Mouse (Mus musculus): ENCODE results near the gene Grn. TPM values are rescaled to one million over a fixed set of nuclear protein-coding genes. Genes with fewer than 3 reads are reported as not detected.

The Grn gene
- polyA plus RNA-seq, 1 experiment from 2014 or later, result 191 TPM

DNA sequence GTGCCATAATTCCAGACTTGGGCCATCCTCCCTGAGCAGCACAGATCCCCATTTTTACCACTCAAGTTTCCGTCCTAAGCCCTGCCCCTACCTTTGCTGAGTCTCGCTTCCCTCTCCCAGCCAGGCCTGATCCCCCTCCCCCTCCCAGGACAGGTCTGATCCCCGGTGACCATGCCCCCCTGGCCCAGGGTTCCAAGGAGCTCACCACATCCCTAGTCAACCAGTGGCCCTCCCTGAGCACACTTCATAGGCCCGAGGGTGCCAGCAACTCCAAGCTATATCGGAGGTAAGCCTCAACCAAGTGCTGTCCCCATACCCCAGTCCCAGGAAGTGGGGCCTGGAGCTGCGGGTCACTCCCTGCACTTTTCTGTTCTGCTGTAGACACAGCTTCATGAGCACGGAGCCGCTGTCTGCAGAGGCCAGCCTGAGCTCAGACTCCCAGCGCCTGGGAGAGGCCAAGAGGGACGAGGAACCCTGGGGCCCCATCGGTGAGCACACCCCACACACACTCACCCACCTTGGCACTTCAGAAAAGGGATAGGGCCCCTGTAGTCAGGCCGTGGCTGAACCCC, 29.5 kb upstream of the Grn start:
- Histone ChIP-seq H3K4me2 (ENCODE audit: low read length) (no peak overlapping the region), H3K4me3 (replicated peaks; ENCODE audit: low read depth, low read length) (no peak overlapping the region), H3K9ac (ENCODE audit: low read depth, low read length) (no peak overlapping the region), H3K9me3 (replicated peaks; ENCODE audit: low read length) (no peaks in the 10 kb centered on the region), H3K27me3 (ENCODE audit: insufficient read depth, low read length) (peaks cover 11% of the 10 kb centered on the region; the same call in 1 of the 2 replicates), H3K36me3 (ENCODE audit: insufficient read depth, low read length) (peaks cover 27% of the 10 kb centered on the region), H3K4me1 (replicated peaks; ENCODE audit: insufficient read depth, low read length) (peaks cover 14% of the 10 kb centered on the region), H3K27ac (no peak overlapping the region)
- no peak for ATAC-seq (replicated peaks; ENCODE audit: low FRiP score, low read depth)
- TF ChIP-seq CTCF (IDR thresholded peaks at IDR 0.05; ENCODE audit: low read depth), result no peak
- 32% methylated on average over 12 of the region's 12 CpGs for WGBS
- DNase-seq (ENCODE audit: low spot score), result no peak

DNA sequence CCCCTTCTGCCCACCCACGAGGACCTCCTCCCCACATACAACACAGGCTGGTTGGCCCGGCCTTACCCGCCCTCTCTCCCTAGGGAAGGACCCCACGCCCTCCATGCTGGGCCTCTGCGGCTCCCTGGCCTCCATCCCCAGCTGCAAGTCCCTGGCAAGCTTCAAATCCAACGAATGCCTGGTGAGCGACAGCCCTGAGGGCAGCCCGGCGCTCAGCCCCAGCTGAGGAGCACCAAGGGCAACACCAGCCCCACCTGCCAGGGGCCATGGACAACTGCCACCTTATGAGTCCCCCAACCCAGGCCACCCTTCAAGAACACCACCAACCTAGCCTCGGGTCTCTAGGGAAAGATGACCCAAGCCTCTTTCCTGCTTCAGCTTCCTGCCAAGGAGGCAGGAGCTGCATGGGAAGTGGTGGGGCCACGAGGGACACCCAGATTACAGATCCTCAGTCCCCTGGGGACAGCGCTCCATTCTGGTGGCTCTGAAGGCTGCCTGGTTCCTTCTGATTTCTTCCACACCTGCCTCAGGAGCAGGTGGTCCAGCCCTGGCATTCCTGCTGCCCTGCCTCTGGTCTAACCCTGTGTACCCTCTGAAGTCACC, 28.1 kb upstream of the Grn start:
- WGBS, result 56% methylated on average over 12 of the region's 12 CpGs
- no peak overlapping the region for H3K4me3 ChIP-seq (replicated peaks; ENCODE audit: low read depth, low read length)
- H3K9ac ChIP-seq (ENCODE audit: low read depth, low read length), result no peak overlapping the region
- H3K36me3 ChIP-seq (ENCODE audit: insufficient read depth, low read length), result peaks cover 27% of the 10 kb centered on the region
- H3K4me2 ChIP-seq (ENCODE audit: low read length), result no peak overlapping the region
- TF ChIP-seq CTCF (IDR thresholded peaks at IDR 0.05; ENCODE audit: low read depth), result no peak
- H3K27me3 ChIP-seq (ENCODE audit: insufficient read depth, low read length), result peaks cover 11% of the 10 kb centered on the region; the same call in 1 of the 2 replicates
- no peak overlapping the region for H3K27ac ChIP-seq
- ATAC-seq (replicated peaks; ENCODE audit: low FRiP score, low read depth), result no peak
- H3K9me3 ChIP-seq (replicated peaks; ENCODE audit: low read length), result no peaks in the 10 kb centered on the region
- H3K4me1 ChIP-seq (replicated peaks; ENCODE audit: insufficient read depth, low read length), result peaks cover 21% of the 10 kb centered on the region
- DNase-seq (ENCODE audit: low spot score), result no peak

DNA sequence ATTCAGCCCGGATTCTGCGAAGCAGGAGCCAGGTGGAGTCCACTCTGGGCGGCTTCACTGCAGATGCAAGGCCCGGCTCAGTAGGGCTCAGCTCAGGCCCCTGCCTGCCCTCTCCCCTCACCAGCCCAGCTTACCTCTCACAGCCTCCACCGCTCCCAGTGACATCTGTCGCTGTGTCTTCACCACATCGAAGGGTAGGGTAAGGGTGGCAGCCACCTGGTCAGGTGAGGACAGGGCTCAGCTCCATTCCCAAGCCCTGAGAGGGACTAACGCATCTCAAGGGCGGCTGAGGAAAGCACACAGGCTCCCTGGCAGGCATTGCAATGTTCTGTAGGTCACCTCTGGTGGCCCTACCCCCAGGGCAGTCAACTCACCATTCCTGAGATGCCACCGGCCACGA, 26.5 kb upstream of the Grn start:
- WGBS, result 93% methylated on average over 11 of the region's 11 CpGs
- Histone ChIP-seq H3K27me3 (ENCODE audit: insufficient read depth, low read length) (peaks cover 8% of the 10 kb centered on the region; the same call in 1 of the 2 replicates), H3K4me1 (replicated peaks; ENCODE audit: insufficient read depth, low read length) (peaks cover 21% of the 10 kb centered on the region), H3K4me3 (replicated peaks; ENCODE audit: low read depth, low read length) (no peak overlapping the region), H3K36me3 (ENCODE audit: insufficient read depth, low read length) (peaks cover 27% of the 10 kb centered on the region), H3K9me3 (replicated peaks; ENCODE audit: low read length) (no peaks in the 10 kb centered on the region), H3K27ac (no peak overlapping the region), H3K9ac (ENCODE audit: low read depth, low read length) (no peak overlapping the region), H3K4me2 (ENCODE audit: low read length) (no peak overlapping the region)
- DNase-seq (ENCODE audit: low spot score), result no peak
- ATAC-seq (replicated peaks; ENCODE audit: low FRiP score, low read depth), result no peak
- no peak for TF ChIP-seq CTCF (IDR thresholded peaks at IDR 0.05; ENCODE audit: low read depth)

DNA sequence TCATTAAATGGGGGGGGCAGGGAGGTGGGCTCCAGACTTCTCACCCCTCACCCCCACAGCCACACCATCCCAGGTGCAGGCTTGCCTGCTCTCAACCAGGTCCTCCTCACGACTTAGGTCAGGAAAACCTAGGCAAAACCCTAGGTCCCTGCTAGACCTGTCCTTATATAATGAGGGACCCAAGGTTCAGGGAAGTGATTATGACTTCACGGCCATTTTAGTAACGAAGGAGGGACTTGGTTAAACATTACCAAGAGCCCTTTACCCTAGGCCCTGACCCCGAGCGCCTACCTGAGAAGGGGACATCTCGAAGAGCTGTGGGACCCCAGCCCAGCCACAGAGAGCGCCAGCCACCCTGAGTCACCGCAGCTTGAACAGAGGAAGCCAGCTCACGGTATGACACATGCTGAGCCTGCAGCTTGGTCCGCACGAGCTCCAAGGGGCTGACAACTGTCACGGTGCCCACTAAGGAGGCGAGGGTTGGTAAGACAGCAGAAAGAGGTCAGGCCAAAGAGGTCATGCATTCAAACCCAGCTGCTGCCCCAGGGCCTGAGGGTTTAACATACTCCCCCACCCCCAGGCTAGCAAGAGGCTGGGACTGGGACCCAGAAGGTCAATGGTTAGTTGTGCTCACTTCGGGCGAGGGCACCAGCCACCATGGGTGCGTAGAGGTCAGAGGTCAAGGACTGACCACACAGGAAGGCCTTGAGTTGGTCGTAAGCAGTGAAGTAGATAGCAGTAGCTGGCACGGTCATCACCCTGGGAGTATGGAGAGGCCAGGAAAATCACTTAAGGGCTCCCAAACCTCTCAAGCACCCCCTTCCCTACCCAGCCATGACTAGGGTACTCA, 25.7 kb upstream of the Grn start:
- Histone ChIP-seq H3K9ac (ENCODE audit: low read depth, low read length) (no peak overlapping the region), H3K9me3 (replicated peaks; ENCODE audit: low read length) (no peaks in the 10 kb centered on the region), H3K4me1 (replicated peaks; ENCODE audit: insufficient read depth, low read length) (peaks cover 21% of the 10 kb centered on the region), H3K36me3 (ENCODE audit: insufficient read depth, low read length) (peaks cover 27% of the 10 kb centered on the region), H3K4me2 (ENCODE audit: low read length) (no peak overlapping the region), H3K27me3 (ENCODE audit: insufficient read depth, low read length) (peaks cover 6% of the 10 kb centered on the region; the same call in 1 of the 2 replicates), H3K4me3 (replicated peaks; ENCODE audit: low read depth, low read length) (no peak overlapping the region), H3K27ac (no peak overlapping the region)
- no peak for TF ChIP-seq CTCF (IDR thresholded peaks at IDR 0.05; ENCODE audit: low read depth)
- 73% methylated on average over 18 of the region's 18 CpGs for WGBS
- DNase-seq (ENCODE audit: low spot score), result no peak
- no peak for ATAC-seq (replicated peaks; ENCODE audit: low FRiP score, low read depth)

DNA sequence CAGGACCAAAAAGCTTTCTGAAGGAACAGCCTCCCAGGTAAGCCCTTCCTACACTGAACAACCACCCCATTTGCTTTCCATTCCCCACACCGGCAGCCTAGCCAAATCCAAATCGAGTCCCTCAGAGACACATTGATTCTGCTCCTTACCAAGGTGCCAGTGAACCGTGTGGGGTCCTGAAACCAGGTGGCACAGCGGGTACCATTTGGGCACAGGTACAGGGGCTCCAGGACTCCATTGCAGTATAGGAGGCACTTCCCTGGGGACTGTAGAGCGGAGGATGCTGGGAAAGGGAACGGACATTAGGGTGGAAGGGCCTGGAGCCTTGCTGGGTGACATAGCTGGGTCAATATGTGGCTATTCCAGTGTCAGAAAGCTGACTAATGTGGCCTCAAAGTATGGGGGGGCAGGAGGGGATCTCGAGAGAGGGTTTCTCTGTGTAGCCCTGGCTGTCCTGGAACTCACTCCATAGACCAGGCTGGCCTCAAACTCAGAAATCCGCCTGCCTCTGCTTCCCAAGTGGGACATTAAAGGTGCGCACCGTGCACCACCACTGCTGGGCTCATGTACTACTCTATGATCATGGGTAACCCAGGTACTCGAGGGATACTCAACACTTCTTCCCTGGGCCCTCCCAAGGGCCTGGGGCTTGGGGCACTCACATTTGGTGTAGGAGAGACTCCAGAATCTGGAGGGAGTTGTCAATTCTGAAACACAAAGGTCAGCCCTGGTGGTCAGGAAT, 24.4 kb upstream of the Grn start:
- Histone ChIP-seq H3K4me1 (replicated peaks; ENCODE audit: insufficient read depth, low read length) (peaks cover 13% of the 10 kb centered on the region), H3K27me3 (ENCODE audit: insufficient read depth, low read length) (no peaks in the 10 kb centered on the region), H3K9ac (ENCODE audit: low read depth, low read length) (0 out of 2 replicates have a peak overlapping the region, but pooled peaks have one; percentile 73), H3K36me3 (ENCODE audit: insufficient read depth, low read length) (peaks cover 27% of the 10 kb centered on the region), H3K9me3 (replicated peaks; ENCODE audit: low read length) (no peaks in the 10 kb centered on the region), H3K4me3 (replicated peaks; ENCODE audit: low read depth, low read length) (peak overlapping the region; percentile 62; the same call in 1 of the 2 replicates), H3K27ac (no peak overlapping the region), H3K4me2 (ENCODE audit: low read length) (peak overlapping the region; percentile 61)
- 86% methylated on average over 11 of the region's 11 CpGs for WGBS
- TF ChIP-seq CTCF (IDR thresholded peaks at IDR 0.05; ENCODE audit: low read depth), result no peak
- ATAC-seq (replicated peaks; ENCODE audit: low FRiP score, low read depth) (no peak), DNase-seq (ENCODE audit: low spot score) (no peak)

DNA sequence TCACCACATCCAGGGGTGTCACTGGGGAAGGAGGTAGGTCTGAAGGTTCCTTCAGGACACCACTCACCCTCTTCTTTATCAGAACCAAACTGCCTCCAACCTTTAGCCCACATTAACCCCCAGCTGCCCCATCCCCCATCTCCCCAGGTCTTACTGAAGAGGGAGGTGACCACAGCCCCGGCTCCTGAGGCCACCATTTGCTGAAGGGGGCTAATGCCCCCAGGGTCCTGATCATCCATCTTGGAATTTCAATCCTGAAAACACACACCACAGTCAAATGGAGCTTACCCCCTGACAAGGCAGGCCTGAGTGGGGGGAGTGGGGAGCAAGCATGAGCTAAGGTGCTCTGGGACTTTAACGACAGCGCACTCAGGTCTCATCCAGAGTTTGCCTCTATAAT, 23.7 kb upstream of the Grn start:
- DNase-seq (ENCODE audit: low spot score), result no peak
- peak overlapping the region; percentile 61 for H3K4me2 ChIP-seq (ENCODE audit: low read length)
- no peak for TF ChIP-seq CTCF (IDR thresholded peaks at IDR 0.05; ENCODE audit: low read depth)
- WGBS, result 10% methylated on average over 3 of the region's 3 CpGs
- H3K9me3 ChIP-seq (replicated peaks; ENCODE audit: low read length), result no peaks in the 10 kb centered on the region
- H3K27ac ChIP-seq, result peak overlapping the region; percentile 92
- peaks cover 13% of the 10 kb centered on the region for H3K4me1 ChIP-seq (replicated peaks; ENCODE audit: insufficient read depth, low read length)
- H3K9ac ChIP-seq (ENCODE audit: low read depth, low read length), result peak overlapping the region; percentile 73
- no peak for ATAC-seq (replicated peaks; ENCODE audit: low FRiP score, low read depth)
- H3K27me3 ChIP-seq (ENCODE audit: insufficient read depth, low read length), result no peaks in the 10 kb centered on the region
- H3K36me3 ChIP-seq (ENCODE audit: insufficient read depth, low read length), result peaks cover 27% of the 10 kb centered on the region
- H3K4me3 ChIP-seq (replicated peaks; ENCODE audit: low read depth, low read length), result peak overlapping the region; percentile 62

All from kidney, postnatal 0 days (tissue).